Mouse (Mus musculus): ENCODE measurements around the gene Sfswap. TPM values are rescaled to one million over a fixed set of nuclear protein-coding genes. Genes with fewer than 3 reads are reported as not detected.
A peak's percentile ranks its signal among the peaks of the same experiment; 100 is the strongest.
"Not testable (repeated sequence)": the region's sequence is repeated elsewhere in the genome, so short reads cannot be mapped to it uniquely, and the experiment has no call there.

The Sfswap gene
- polyA plus RNA-seq, 1 experiment from 2014 or later, result 40.9 TPM

GRCm38 (mm10) chr5:129590915-129591314 is 89.9 kb downstream of the Sfswap start:
- Histone ChIP-seq H3K27me3 (ENCODE audit: control insufficient read depth, insufficient read depth, low read depth, low read length) (peaks cover 6% of the 10 kb centered on the region; the same call in 1 of the 2 replicates), H3K4me2 (ENCODE audit: low read depth, low read length) (no peak overlapping the region), H3K27ac (ENCODE audit: low read length) (no peak overlapping the region), H3K9ac (ENCODE audit: low read length) (no peak overlapping the region), H3K4me3 (ENCODE audit: low read length) (no peak overlapping the region), H3K4me1 (replicated peaks; ENCODE audit: control insufficient read depth, insufficient read depth, low read length) (peaks cover 12% of the 10 kb centered on the region), H3K9me3 (ENCODE audit: control insufficient read depth, low read length) (no peaks in the 10 kb centered on the region), H3K36me3 (ENCODE audit: control insufficient read depth, insufficient read depth, low read length) (no peaks in the 10 kb centered on the region)
- ATAC-seq (ENCODE audit: low read depth), result no peak
- WGBS, result 6% methylated on average over 11 of the region's 11 CpGs

GRCm38 (mm10) chr5:129594116-129595114 is 93.4 kb downstream of the Sfswap start:
- Histone ChIP-seq H3K27me3 (ENCODE audit: control insufficient read depth, insufficient read depth, low read depth, low read length) (no peaks in the 10 kb centered on the region), H3K4me2 (ENCODE audit: low read depth, low read length) (no peak overlapping the region), H3K9ac (ENCODE audit: low read length) (no peak overlapping the region), H3K27ac (ENCODE audit: low read length) (no peak overlapping the region), H3K9me3 (ENCODE audit: control insufficient read depth, low read length) (0 out of 2 replicates have a peak, but pooled peaks cover 3% of the 10 kb centered on the region), H3K36me3 (ENCODE audit: control insufficient read depth, insufficient read depth, low read length) (no peaks in the 10 kb centered on the region), H3K4me1 (replicated peaks; ENCODE audit: control insufficient read depth, insufficient read depth, low read length) (peaks cover 7% of the 10 kb centered on the region; the same call in 1 of the 2 replicates), H3K4me3 (ENCODE audit: low read length) (no peak overlapping the region)
- WGBS, result 27% methylated on average over 19 of the region's 19 CpGs
- ATAC-seq (ENCODE audit: low read depth), result peak; percentile 71; the same call in 1 of the 2 replicates

- Histone ChIP-seq H3K9ac (ENCODE audit: low read length) (no peak overlapping the region), H3K27ac (ENCODE audit: low read length) (no peak overlapping the region), H3K9me3 (ENCODE audit: control insufficient read depth, low read length) (peaks cover 5% of the 10 kb centered on the region; the same call in 1 of the 2 replicates), H3K4me3 (ENCODE audit: low read length) (no peak overlapping the region), H3K27me3 (ENCODE audit: control insufficient read depth, insufficient read depth, low read depth, low read length) (no peaks in the 10 kb centered on the region), H3K4me2 (ENCODE audit: low read depth, low read length) (no peak overlapping the region), H3K36me3 (ENCODE audit: control insufficient read depth, insufficient read depth, low read length) (no peaks in the 10 kb centered on the region), H3K4me1 (replicated peaks; ENCODE audit: control insufficient read depth, insufficient read depth, low read length) (no peaks in the 10 kb centered on the region)
- whole genome bisulfite sequencing, result 32% methylated on average over 16 of the region's 16 CpGs
- ATAC-seq (ENCODE audit: low read depth), result no peak
These were observed 101.1 kb downstream of the Sfswap start for GRCm38 (mm10) chr5:129602071-129602487.

GRCm38 (mm10) chr5:129607476-129607875 is 106.5 kb downstream of the Sfswap start:
- WGBS, result 72% methylated on average over 8 of the region's 8 CpGs

GRCm38 (mm10) chr5:129611060-129611459 is 110.0 kb downstream of the Sfswap start:
- no peaks in the 10 kb centered on the region for H3K27me3 ChIP-seq (ENCODE audit: control insufficient read depth, insufficient read depth, low read depth, low read length)
- H3K27ac ChIP-seq (ENCODE audit: low read length), result no peak overlapping the region
- no peak overlapping the region for H3K4me3 ChIP-seq (ENCODE audit: low read length)
- H3K9me3 ChIP-seq (ENCODE audit: control insufficient read depth, low read length), result no peaks in the 10 kb centered on the region
- H3K36me3 ChIP-seq (ENCODE audit: control insufficient read depth, insufficient read depth, low read length), result no peaks in the 10 kb centered on the region
- no peak overlapping the region for H3K9ac ChIP-seq (ENCODE audit: low read length)
- ATAC-seq (ENCODE audit: low read depth), result peak; percentile 74; the same call in 1 of the 2 replicates
- WGBS, result 0% methylated on average over 1 of the region's 1 CpGs
- H3K4me1 ChIP-seq (replicated peaks; ENCODE audit: control insufficient read depth, insufficient read depth, low read length), result no peaks in the 10 kb centered on the region
- no peak overlapping the region for H3K4me2 ChIP-seq (ENCODE audit: low read depth, low read length)

More at GRCm38 (mm10) chr5:129607476-129607875, 106.5 kb downstream of the Sfswap start:
- Histone ChIP-seq H3K27me3 (ENCODE audit: control insufficient read depth, insufficient read depth, low read depth, low read length) (no peaks in the 10 kb centered on the region), H3K4me2 (ENCODE audit: low read depth, low read length) (no peak overlapping the region), H3K9me3 (ENCODE audit: control insufficient read depth, low read length) (no peaks in the 10 kb centered on the region), H3K9ac (ENCODE audit: low read length) (no peak overlapping the region), H3K36me3 (ENCODE audit: control insufficient read depth, insufficient read depth, low read length) (no peaks in the 10 kb centered on the region), H3K4me1 (replicated peaks; ENCODE audit: control insufficient read depth, insufficient read depth, low read length) (no peaks in the 10 kb centered on the region), H3K27ac (ENCODE audit: low read length) (no peak overlapping the region), H3K4me3 (ENCODE audit: low read length) (no peak overlapping the region)
- no peak for ATAC-seq (ENCODE audit: low read depth)

- H3K4me3 ChIP-seq (ENCODE audit: low read length); H3K4me1 ChIP-seq (replicated peaks; ENCODE audit: control insufficient read depth, insufficient read depth, low read length); H3K36me3 ChIP-seq (ENCODE audit: control insufficient read depth, insufficient read depth, low read length); H3K9ac ChIP-seq (ENCODE audit: low read length); ATAC-seq (ENCODE audit: low read depth); H3K9me3 ChIP-seq (ENCODE audit: control insufficient read depth, low read length); H3K27ac ChIP-seq (ENCODE audit: low read length); H3K4me2 ChIP-seq (ENCODE audit: low read depth, low read length); H3K27me3 ChIP-seq (ENCODE audit: control insufficient read depth, insufficient read depth, low read depth, low read length): not testable (repeated sequence)
- WGBS, result 60% methylated on average over 9 of the region's 9 CpGs
These were observed 119.6 kb downstream of the Sfswap start for GRCm38 (mm10) chr5:129620600-129620999.

Other genes starting within 250 kb of the Sfswap start
- gene Mmp17, start 82.9 kb downstream of the Sfswap start, polyA plus RNA-seq (2015; fragmentation: Nextera tagmentation; extraction: Ambion mirVana), result 1.6 and 1.9 TPM in 2 replicates
- gene Zfp11, start 168.9 kb downstream of the Sfswap start, polyA plus RNA-seq (2015; fragmentation: Nextera tagmentation; extraction: Ambion mirVana), result 4.2 and 5.3 TPM in 2 replicates
- gene Sept14, start 207.3 kb downstream of the Sfswap start, polyA plus RNA-seq (2015; fragmentation: Nextera tagmentation; extraction: Ambion mirVana), result not detected in 2 replicates
- gene Mrps17, start 214.3 kb downstream of the Sfswap start, polyA plus RNA-seq (2015; fragmentation: Nextera tagmentation; extraction: Ambion mirVana), result 164 and 173 TPM in 2 replicates
- gene Nipsnap2, start 223.8 kb downstream of the Sfswap start, polyA plus RNA-seq (2015; fragmentation: Nextera tagmentation; extraction: Ambion mirVana), result 94.7 and 98.7 TPM in 2 replicates

All from lung, embryonic 16.5 days (tissue).